Mouse (Mus musculus) fibroblast of lung, adult 2 months (primary cell): ENCODE measurements at regions not wholly inside any gene's neighbourhood (a gene's known extent, or its start where the extent isn't known, plus 50 kb on each side); places are given as distances from the start of the nearest gene placed in this dataset.
A peak's percentile ranks its signal among the peaks of the same experiment; 100 is the strongest.

Experiments used
- DNase-seq: peaks from one replicate; pipeline ENCODE4 v3.0.0-alpha.2; 2011; ENCODE audit warnings: low read depth

DNA sequence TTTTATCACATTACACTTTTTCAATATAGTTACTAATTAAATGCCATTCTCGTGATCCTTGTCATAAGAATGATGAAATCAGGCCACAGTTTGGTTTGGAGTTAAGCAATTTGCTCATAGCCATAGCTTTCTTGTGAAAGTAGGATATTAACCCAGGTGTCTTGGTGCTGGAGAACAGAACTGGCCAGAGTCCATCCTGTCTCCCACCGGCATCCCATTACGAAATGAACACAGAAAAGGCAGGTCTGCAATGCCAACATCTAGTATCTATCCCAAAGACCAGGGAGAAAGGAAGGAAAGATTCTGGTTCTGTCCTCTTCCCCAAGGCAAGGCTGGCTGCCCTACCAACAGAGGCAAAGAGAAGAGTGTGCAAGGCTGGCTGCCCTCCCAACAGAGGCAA is 61.6 kb upstream of the Avpr1a start:
- no peak for DNase-seq

DNA sequence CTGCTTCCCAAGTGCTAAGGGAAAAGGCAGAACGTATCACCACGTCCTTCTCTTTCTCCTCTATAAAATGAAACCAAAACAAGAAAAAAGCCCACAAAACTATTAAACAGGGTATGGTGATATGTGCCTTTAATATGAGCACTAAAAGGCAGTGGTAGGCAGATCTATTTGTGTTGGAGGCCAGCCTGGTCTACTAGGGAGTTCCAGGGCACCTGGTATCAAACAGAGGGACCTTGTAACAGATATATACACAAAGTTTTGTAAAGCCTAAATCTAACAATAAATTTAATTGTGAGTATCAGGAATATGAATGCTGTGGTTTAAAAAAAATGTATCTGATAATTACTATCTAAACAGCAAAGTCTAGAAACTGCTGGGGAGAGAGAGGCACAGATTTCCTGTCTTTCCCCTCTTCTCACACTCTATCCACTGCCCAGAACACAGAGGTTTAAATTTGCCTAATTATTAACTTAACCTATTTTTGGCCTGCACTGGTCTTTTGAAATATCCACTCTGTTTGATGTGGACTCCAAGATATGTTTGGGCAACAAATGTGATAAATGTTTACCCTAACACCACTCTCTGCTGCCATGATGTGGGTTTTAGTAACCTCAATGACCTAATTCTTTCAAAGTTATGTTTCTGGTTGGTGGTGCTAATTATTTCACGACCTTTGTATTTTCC is 68.5 kb upstream of the Avpr1a start:
- DNase-seq = no peak

DNA sequence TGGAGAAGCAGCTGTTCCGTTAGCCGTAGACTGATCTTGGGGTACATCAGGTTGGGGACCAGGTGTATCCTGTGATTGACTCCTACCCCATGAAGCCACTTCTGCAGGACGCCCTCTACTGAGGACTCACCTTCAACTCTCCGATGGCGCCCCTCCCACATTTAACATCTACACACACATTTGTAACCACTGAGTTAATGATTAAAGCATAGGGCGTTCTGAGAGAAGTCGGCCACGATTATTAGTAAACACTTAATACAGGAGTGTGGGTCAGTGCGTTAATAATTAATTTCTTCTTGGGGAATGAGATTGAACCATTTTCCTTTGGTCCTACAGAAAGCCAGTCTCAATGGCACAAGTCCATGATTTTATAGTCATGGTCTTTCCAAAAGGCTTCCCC is 105.0 kb upstream of the Avpr1a start:
- no peak for DNase-seq

DNA sequence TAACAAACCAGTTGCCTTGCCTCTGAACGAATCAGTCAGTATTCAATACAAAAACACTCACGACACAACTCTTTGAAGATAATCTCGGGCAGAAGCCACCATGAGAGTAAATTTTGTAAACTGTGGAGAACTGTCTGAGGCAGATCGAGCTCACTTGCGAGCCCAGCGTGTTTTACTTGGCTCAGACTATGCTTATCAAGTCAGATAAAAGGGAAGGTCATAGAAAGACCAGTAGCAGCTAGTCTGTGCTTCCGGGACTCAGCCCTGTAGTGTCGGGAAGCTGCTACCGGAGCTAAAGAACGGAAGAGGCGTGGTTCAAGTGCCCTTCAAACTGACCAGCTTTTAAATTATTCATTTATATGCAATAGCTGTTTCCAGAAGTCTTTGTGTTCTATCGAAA is 105.9 kb upstream of the Avpr1a start:
- DNase-seq = no peak

DNA sequence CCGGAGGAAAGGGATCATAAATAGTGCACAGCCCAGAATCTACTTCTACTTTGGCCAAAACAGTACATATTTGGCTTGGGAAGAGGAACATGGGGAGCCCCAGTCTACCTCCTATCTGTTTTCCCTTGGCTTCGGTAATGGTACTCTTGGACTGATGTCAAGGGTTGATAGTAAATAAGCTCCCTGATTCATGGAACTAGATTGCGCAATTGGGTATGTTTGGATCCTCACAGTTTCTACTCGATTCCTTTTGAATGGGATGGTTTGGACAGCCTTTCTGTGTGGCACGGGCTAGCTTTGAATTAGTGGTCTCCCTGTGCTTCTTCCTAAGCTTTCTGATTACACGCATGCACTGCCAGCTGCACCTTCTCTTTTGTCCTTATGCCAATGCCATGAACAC is 121.4 kb upstream of the Avpr1a start:
- peak; percentile 16 for DNase-seq

DNA sequence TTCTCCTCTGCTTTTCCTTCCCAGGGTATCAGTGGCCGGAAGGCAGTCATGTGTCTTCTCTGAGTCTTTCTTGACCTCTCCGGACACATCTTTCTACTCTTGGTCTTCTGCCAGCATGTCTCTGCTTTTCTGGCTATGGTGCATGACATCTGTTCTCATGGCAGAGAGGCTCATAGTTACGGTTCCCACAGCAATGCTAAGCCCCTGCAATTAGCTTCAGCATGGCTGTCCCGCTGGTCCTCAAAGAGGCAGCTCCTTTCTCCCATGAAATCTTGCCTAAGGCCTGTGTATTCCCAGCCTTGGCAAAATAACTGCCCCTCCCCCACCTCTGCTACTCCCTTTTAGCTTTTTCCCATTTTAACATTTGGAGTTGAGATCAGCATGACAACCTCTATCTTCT is 129.4 kb upstream of the Avpr1a start:
- no peak for DNase-seq

DNA sequence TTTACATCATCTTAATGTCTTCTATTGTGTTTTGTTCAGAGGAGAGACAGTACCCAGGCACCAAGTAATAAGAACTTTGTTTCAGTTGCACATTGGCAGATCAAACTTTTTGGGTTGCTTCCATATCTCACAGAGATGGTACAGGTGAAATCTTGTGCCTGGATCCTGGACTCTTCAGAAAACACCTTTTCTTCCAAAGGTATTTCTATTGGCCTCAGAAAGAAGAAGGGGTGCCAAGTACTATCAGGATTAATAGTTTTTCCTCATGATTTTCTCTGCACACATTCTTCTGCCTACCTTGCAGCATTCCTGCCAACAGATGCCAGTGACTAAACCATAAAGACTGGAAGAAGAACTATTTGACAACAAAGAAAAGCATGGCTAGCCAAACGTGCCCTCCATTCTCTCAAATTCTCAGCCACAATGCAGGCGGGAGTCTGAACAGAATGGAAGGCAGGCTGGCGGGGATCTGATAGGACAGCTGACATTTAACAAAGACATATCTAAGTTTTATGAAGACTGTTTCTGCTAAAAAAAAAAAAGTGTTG is 137.6 kb upstream of the Avpr1a start:
- DNase-seq = no peak

DNA sequence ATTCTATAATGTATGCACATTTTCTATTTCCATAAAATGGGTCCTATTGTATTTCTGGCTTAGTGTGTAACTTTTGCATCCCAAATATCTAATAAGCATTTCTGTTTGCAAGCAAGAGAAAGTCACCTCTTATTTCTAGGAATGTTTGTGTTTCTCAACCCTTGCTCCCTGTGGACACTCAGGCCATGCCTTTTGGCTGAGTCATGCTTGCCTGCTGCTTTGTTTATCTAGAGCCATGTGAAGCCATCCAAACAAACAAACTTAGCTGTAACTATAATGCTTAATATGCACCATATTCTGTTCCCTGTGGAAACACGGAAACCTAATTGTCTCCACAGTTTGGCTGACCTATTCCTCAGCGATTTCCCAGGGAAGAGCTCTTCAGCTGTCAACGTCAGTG is 139.6 kb upstream of the Avpr1a start:
- DNase-seq = no peak

DNA sequence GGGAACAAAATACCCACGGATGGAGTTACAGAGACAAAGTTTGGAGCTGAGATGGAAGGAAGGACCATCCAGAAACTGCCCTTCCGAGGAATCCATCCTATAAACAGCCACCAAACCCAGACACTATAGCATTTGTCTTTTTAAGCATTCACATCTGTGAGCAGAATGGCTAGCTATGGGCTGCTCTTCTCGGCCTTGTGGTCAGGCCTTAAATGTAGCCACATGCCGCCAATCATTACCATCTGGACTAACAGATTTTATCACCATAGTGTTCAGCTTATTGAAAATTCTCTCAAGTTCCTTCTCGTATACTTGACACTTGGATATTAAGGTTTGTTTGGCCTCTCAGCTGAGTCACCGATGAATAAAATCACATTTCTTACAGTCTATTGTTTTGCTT is 146.0 kb upstream of the Avpr1a start:
- DNase-seq = no peak

DNA sequence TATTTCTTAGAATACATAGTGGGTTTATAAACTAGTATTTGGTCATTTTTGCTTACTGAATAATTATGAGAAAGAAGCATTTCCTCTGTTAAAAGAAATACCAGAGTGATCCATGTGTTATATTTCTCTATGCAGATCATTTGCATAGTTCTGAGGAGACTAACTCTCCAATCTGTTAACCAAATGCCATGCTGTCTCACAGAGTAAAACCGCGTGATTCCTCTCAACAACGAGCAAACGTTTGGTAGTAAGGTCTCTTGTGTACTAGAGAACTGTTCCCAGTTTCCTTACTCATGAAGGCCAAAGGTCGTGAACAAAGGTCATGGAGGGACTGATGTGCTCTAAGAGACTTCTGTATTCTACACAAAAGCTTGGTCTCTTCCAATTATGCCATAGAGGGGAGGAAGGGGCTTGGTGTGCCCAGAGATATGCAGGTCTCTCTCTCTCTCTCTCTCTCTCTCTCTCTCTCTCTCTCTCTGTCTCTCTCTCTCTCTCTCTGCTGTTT is 152.3 kb upstream of the Avpr1a start:
- DNase-seq = no peak

DNA sequence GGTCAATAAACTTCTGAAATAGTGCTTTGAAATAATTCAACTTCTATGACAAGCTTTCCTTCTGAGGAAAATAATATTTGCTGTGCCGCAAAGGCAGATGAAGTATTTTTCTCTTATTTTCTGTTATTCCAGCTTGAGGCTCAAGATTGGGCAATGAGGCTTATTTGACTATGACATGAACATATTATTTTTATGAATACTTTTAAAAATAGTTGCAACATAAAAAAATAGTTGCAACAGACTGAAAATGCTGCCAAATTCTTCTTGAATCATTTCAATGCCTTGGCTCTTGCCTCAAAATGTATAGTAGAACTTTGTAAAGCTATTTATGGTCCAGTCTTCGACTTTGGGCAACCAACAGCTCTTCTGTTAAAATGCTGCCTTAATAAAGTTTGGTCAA is 156.7 kb upstream of the Avpr1a start:
- DNase-seq = no peak

DNA sequence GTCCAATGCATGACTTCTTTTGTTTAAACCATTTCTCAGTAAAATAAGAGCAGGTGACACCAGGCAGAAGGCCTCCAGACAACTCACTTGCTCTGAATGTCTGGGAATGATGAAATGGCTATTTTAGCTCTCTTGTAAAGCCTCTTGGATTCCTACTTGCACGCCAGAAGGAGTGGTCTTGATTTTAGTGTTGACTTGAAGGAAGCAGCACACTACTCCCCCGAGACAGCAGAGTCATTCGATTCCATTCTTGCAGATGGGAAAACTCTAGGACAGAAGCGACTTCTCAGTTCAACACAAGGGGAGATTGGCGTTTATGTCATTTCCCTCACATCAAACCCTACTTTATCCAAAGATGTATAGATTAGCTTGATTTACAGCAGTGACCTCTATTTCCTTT is 157.2 kb upstream of the Avpr1a start:
- DNase-seq = no peak

DNA sequence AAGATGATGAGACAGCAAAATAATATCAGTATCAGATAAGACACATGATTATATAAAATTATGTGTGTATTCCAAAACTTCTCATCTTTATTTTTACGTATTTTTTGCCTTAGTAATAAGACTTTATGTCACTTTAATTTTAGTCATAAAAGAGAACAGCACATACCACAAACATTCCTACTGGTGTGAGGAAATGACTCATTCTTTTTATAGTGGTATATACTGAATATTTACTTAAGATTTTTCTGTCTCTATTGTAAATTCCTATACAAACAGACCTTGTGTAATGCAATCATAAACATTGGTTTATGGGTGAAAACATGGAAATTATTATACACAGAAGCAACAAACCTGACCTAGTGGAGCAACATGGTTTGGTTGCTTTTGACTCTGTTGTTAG is 173.4 kb upstream of the Avpr1a start:
- no peak for DNase-seq

DNA sequence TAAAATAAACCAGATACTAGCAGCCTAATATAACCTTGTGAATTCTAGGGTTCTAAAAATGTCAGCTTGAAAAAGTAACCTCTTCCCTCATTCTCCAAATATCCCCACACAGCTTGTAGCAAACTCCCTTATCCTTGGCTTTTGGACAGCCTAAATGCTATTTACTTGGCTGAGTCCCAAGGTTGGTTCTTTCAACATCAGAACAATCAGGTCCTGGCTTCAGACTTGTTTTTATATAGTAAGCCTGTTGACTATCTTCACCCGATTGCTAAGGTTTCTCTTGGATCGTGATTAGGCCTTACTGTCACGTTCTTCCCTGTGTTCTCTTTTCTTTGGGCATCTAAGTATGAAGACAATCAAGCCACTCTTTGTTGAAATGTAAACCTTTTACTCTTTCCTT is 174.1 kb upstream of the Avpr1a start:
- DNase-seq = peak; percentile 56

DNA sequence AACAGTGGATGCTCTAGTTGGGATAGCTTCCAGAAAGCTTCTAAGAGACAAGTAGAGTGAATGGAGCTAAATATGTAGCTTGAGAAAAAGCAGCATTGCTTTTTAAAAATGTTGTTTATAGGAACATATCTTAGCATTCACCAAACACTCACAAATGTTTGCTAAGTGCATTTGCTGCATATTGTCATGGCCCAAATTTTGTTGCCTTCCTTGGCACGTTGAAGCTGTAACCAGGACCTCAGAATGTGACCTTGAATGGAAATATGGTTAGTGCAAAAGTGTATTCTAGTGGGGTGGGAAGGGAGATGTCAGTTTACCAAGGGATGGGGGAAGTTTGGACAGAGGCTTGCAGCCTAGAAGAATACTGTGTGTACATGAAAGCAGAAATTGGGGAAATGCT is 166.9 kb upstream of the Rxylt1 start:
- no peak for DNase-seq

DNA sequence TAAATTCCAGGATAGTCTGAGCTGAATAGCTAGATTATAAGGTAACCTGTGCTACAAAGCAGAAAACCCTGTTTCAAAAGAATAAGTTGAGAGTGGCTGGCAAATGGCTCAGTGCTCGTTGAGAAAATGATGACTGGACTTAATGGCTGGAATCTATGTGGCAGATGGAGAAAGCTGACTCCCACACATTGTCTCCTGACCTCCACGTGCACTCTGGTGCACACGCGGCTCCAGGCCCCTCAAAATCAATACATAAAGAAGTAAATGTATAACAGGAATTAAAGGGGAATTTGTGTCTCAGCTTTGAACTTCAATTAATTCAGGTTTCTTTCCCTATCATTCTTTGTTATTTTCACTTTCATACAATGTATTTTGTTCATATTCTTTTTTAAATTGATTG is 162.2 kb upstream of the Rxylt1 start:
- no peak for DNase-seq

DNA sequence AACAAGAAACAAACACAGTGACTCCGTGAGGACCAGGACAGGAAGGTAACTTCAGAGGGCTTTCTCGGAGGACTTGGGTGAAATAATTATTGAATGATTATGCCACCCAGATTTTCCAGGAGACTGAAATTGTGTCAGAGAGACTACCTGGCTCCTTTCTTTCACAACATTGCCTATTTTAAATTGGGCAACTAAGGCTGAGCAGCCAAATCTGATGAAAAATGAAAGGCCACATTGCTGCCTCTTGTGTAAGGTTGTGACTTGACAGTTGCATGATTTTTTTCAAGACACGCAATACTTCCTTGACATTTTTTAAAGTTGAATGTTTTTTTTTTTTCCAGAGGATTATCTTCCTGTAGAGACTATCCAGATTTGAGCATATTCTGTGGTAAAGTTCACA is 161.5 kb upstream of the Rxylt1 start:
- no peak for DNase-seq

DNA sequence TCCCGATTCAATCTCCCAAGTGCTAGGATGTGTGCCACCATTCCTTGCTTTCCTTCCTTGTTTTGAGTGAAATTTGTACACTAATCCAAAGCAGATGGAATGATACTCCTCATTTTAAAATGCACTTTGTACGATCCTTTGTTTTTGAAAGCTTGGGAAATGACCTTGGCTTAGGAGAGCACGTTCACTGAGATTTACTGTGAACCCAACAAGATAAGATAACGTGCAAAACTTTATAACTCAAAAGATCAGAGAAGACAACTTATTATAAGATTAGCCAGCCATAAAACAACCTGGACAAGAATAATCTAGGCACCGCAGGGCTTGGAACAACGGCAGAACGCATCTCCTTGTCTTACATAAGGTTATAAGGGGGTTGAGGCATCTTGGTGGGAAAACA is 134.6 kb upstream of the Rxylt1 start:
- no peak for DNase-seq

DNA sequence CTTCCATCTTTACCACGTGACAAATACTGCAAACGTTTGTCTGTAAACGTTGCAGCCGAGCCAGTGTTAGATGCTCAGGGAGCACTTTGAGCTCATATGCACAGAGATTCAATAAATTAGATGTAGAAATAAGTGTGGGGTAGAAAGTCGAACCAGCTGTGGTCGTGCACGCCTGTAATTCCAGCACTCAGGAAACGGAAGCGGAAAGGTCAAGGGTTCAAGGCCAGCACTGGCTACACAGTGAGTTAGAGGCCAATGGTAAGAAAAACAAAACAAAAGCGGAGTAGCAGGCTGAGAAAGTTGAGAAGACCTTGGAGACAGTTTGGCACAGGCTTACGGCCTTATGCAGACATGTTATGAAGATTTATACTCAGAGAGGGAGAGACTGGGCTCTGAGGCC is 133.6 kb upstream of the Rxylt1 start:
- DNase-seq = no peak

DNA sequence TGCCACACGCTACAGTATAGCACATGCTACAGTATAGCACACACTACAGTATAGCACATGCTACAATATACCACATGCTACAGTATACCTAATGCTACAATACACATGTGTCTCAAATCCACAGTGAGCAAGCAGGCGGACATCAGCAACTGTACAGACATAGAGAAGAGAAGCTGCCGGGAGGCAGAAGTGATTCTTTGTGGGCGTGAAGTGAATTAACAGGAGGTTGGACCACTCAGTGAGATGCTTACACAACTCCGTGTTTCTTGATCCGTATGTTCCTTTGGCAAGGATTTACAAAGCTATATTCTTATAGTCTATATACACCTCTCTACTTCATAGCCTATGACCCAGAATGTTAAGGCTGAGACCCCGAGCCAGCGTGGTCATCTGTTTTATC is 128.5 kb upstream of the Rxylt1 start:
- DNase-seq = no peak

DNA sequence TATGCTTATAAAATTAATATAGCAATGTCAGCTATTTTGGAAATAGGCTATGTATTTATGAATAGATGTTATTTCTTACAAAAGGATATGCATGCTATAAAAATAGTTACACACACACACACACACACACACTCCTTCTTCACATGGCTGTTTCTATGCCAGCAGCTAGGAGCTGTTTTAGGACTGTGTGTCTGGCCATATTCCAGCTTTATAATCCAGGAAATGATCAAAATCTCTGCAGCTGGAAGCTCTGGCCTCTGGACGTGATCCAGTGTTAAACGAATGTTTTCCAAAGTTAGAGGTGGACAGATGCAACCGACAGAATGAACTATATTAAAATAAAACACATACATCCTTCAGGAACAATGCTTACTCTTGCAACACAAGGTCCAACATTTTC is 125.9 kb upstream of the Rxylt1 start:
- no peak for DNase-seq

DNA sequence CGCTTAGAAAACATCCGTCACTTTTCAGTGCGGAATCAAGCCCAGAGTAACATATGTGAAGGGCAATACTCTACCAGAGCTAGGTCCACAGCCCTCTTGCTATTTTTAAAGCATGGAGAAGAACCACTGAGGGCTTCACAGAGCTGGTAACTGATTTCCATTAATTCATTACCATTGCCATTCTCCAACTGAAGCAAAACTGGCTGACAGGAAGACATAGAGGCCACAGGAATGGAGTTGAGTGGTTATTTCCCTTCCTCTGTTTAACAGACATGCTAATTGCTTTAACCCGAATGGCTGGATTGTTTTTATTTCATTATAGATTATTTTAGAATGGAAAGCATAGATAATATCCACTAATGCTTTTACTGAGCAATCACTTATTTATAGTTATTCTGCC is 120.4 kb upstream of the Rxylt1 start:
- no peak for DNase-seq

DNA sequence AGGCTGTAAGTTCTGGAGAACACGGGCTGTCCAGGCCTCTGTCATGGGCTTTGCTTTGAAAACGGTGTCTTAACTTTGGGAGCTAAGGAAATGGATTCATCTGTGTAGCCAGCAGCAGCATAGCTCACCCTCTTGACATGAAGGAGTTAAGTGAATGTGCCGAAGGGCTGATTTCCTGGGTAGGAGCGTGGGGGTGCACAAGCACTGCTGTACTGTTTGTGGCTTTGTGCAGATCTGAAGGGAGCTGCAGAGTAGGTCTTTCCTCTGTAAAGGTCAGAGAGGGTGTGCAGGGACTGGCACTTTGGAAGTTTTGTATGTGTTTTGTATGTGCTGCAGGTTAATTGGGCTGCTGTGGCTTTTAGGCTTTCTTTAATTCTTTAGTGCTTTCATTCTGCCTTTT is 102.6 kb upstream of the Rxylt1 start:
- DNase-seq = no peak

DNA sequence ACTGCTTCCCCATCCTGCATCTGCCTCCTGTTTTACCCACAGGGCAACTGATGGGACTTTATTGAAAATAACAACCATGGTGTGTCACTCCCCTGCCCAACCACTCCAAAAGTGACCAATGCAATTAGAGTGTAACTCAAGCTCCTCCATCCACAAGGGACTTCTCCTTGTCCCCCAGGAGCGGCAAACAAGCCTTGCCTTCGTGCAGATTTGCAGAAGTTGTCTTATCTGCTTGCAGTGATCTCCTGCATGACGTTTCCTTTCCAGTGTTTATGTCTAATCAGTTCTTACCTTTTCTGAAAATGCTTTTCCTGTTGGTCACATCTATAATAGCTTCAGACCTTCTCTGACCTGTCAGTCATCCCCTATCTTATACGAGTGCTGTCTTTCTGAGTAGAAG is 100.5 kb upstream of the Rxylt1 start:
- DNase-seq = no peak
